Mouse (Mus musculus) MEL (cell line): ENCODE measurements at regions not wholly inside any gene's neighbourhood (a gene's known extent, or its start where the extent isn't known, plus 50 kb on each side); places are given as distances from the start of the nearest gene placed in this dataset.

Experiments used
- CTCF ChIP-seq, 3 experiments: IDR thresholded peaks in 2 of 3; conservative IDR thresholded peaks in 1 of 3; 2 replicates each; pipeline ENCODE4 v1.5.1; 2011 to 2012; ENCODE audit warnings: low read length in 3 of 3, low read depth in 2 of 3, mild to moderate bottlenecking in 2 of 3, improper control_type of control experiment in 1 of 3, inconsistent platforms in 1 of 3, mixed read lengths in 1 of 3, moderate library complexity in 1 of 3; ENCODE audit not compliant: control insufficient read depth in 1 of 3, insufficient read depth in 1 of 3, poor library complexity in 1 of 3, severe bottlenecking in 1 of 3
- EP300 ChIP-seq, 2 experiments: IDR thresholded peaks; 2 replicates each; pipeline ENCODE4 v1.6.1; 2011; ENCODE audit warnings: improper control_type of control experiment in 2 of 2, low read length in 2 of 2, low read depth in 1 of 2, mild to moderate bottlenecking in 1 of 2
- MEF2A ChIP-seq: IDR thresholded peaks from 2 replicates; pipeline ENCODE4 v1.6.1; 2014; ENCODE audit warnings: low read depth, mild to moderate bottlenecking, inconsistent platforms, low read length, improper control_type of control experiment; ENCODE audit not compliant: poor library complexity, insufficient replicate concordance, severe bottlenecking; ENCODE audit errors: extremely low read depth
- POLR2A ChIP-seq, 2 experiments: IDR thresholded peaks; 2 replicates each; pipeline ENCODE4 v1.6.1; 2011 to 2012; ENCODE audit warnings: low read length in 2 of 2, mild to moderate bottlenecking in 2 of 2, control low read depth in 1 of 2, improper control_type of control experiment in 1 of 2, low read depth in 1 of 2, moderate library complexity in 1 of 2; ENCODE audit not compliant: control insufficient read depth in 1 of 2, insufficient read depth in 1 of 2, poor library complexity in 1 of 2
- POLR2AphosphoS5 ChIP-seq: IDR thresholded peaks from 2 replicates; pipeline ENCODE4 v1.6.1; 2012; ENCODE audit warnings: low read depth, borderline replicate concordance, mild to moderate bottlenecking, inconsistent platforms, low read length, moderate library complexity, mixed read lengths
- SMC3 ChIP-seq: IDR thresholded peaks from 2 replicates; pipeline ENCODE4 v1.6.1; 2011; ENCODE audit warnings: low read depth, low read length, improper control_type of control experiment
- TBP ChIP-seq: IDR thresholded peaks from 2 replicates; pipeline ENCODE4 v1.8.0; 2011; ENCODE audit warnings: low read depth, low read length, improper control_type of control experiment
- ZMIZ1 ChIP-seq: IDR thresholded peaks from 2 replicates; pipeline ENCODE4 v1.6.1; 2012; ENCODE audit warnings: low read depth, mild to moderate bottlenecking, inconsistent platforms, low read length, improper control_type of control experiment, moderate library complexity

DNA sequence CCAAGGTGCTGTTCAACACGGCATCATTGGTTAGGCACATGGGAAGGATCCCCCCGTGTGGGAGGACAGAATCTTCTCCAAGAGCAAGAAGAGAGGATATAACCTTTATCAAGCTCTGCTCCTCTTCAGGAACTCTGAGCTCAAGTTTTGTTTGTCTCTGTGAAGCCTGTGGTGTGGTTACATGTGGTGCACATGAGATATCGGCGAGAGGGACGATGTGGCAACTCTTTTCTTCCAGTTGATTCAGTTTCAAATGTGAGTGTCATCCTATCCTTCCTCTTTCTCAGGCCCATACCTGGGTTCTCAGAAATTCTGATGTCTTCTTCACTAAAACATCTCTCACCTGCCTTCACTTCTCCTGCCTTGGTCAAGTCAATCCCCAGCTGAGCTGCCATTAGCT, 145.3 kb upstream of the Gm9833 start:
- no peak for TF ChIP-seq POLR2A (IDR thresholded peaks at IDR 0.05; ENCODE audit: control insufficient read depth in 1 of 2, insufficient read depth in 1 of 2, low read depth in 1 of 2, low read length in 2 of 2, poor library complexity in 1 of 2)
- no peak for TF ChIP-seq MEF2A
- no peak for TF ChIP-seq ZMIZ1
- no peak for TF ChIP-seq CTCF (IDR thresholded peaks at IDR 0.05 in 2 of 3, conservative IDR thresholded peaks at IDR 0.05 in 1 of 3; ENCODE audit: control insufficient read depth in 1 of 3, insufficient read depth in 1 of 3, low read depth in 2 of 3, low read length in 3 of 3, poor library complexity in 1 of 3, severe bottlenecking in 1 of 3)
- TF ChIP-seq SMC3 = no peak
- no peak for TF ChIP-seq EP300 (IDR thresholded peaks at IDR 0.05; ENCODE audit: low read depth in 1 of 2, low read length in 2 of 2)
- no peak for TF ChIP-seq POLR2AphosphoS5
- no peak for TF ChIP-seq TBP
